ENCODE assay signal across 11 mouse cellular contexts in genomic region chr14:61310963-61311362, GRCm38 (mm10). TPM values are rescaled to one million over a fixed set of nuclear protein-coding genes. Genes with fewer than 3 reads are reported as not detected.
DNase-seq lines count a peak whose midpoint lies in the region; ATAC-seq and TF ChIP-seq lines count a peak whose summit lies in the region.
"Had no signal": no experiment of that assay in that cellular context is flagged by ENCODE, and none has a peak within 500 bp of the region (broad histone marks: within the 10 kb centered on the region; RNA-seq: fewer than 3 reads in every experiment).

No protein-coding gene starts in this region.

- no peak overlapping the region for H3K4me3 ChIP-seq in lung, postnatal 0 days (ENCODE audit: low read depth, low read length)
- no peak overlapping the region for H3K4me3 ChIP-seq in heart, embryonic 15.5 days
- no peak overlapping the region for H3K4me3 ChIP-seq in neural tube, embryonic 15.5 days (replicated peaks)

- WGBS in lung, postnatal 0 days: 47% methylated on average over 12 of the region's 12 CpGs
- 44% methylated on average over 12 of the region's 12 CpGs for WGBS in heart, embryonic 15.5 days
- 71% methylated on average over 12 of the region's 12 CpGs for WGBS in neural tube, embryonic 15.5 days

- H3K9ac ChIP-seq in lung, postnatal 0 days (replicated peaks; ENCODE audit: low read depth): no peak overlapping the region
- H3K9ac ChIP-seq in heart, embryonic 15.5 days: no peak overlapping the region
- no peak overlapping the region for H3K9ac ChIP-seq in neural tube, embryonic 15.5 days (replicated peaks)
- H3K9ac ChIP-seq: hindbrain, embryonic 14.5 days had no signal

- no peaks in the 10 kb centered on the region for H3K27me3 ChIP-seq in lung, postnatal 0 days (replicated peaks; ENCODE audit: insufficient read depth, low read length)
- no peaks in the 10 kb centered on the region for H3K27me3 ChIP-seq in heart, embryonic 15.5 days
- H3K27me3 ChIP-seq in neural tube, embryonic 15.5 days (replicated peaks): no peaks in the 10 kb centered on the region

- ATAC-seq in lung, postnatal 0 days: no peak
- 0 out of 2 replicates have a peak, but pooled peaks have one; percentile 50 for ATAC-seq in heart, embryonic 15.5 days (replicated peaks; ENCODE audit: insufficient number of reproducible peaks, insufficient read depth, low FRiP score, low read depth)
- ATAC-seq in neural tube, embryonic 15.5 days (ENCODE audit: low FRiP score): no peak

- TF ChIP-seq CTCF in lung, postnatal 0 days (IDR thresholded peaks at IDR 0.05): no peak

- H3K4me1 ChIP-seq in lung, postnatal 0 days (ENCODE audit: insufficient read depth, low read depth, low read length): no peaks in the 10 kb centered on the region
- H3K4me1 ChIP-seq in heart, embryonic 15.5 days (replicated peaks): peaks cover 19% of the 10 kb centered on the region
- H3K4me1 ChIP-seq in neural tube, embryonic 15.5 days: peaks cover 7% of the 10 kb centered on the region; the same call in 1 of the 2 replicates

- no peaks in the 10 kb centered on the region for H3K36me3 ChIP-seq in lung, postnatal 0 days (ENCODE audit: insufficient read depth, low read length)
- no peaks in the 10 kb centered on the region for H3K36me3 ChIP-seq in heart, embryonic 15.5 days
- no peaks in the 10 kb centered on the region for H3K36me3 ChIP-seq in neural tube, embryonic 15.5 days

- H3K9me3 ChIP-seq in lung, postnatal 0 days (ENCODE audit: low read length): no peaks in the 10 kb centered on the region
- no peaks in the 10 kb centered on the region for H3K9me3 ChIP-seq in heart, embryonic 15.5 days (replicated peaks)
- H3K9me3 ChIP-seq in neural tube, embryonic 15.5 days (replicated peaks): no peaks in the 10 kb centered on the region

- TF ChIP-seq EP300 in lung, postnatal 0 days (IDR thresholded peaks at IDR 0.05): no peak

- peak; percentile 89 for DNase-seq in heart, adult 11 months
- DNase-seq in heart, adult 8-10 months (ENCODE audit: low spot score): no peak
- DNase-seq in lung, postnatal 0 days (ENCODE audit: low spot score): peak; percentile 22
- no peak for DNase-seq in lung, postnatal 25 days (ENCODE audit: low spot score)
- DNase-seq in lung, postnatal 14 days: peak; percentile 11
- DNase-seq in layer of hippocampus, adult 9-10 months (ENCODE audit: low spot score): no peak

- peak overlapping the region; percentile 28; the same call in 1 of the 2 replicates for H3K4me2 ChIP-seq in lung, postnatal 0 days (replicated peaks; ENCODE audit: low read depth, low read length)
- peak overlapping the region; percentile 17 for H3K4me2 ChIP-seq in heart, embryonic 15.5 days
- no peak overlapping the region for H3K4me2 ChIP-seq in neural tube, embryonic 15.5 days
- H3K4me2 ChIP-seq: hindbrain, embryonic 14.5 days had no signal

- H3K27ac ChIP-seq in lung, postnatal 0 days (ENCODE audit: low read length): no peak overlapping the region
- H3K27ac ChIP-seq in heart, embryonic 15.5 days: peak overlapping the region; percentile 4; the same call in 1 of the 2 replicates
- H3K27ac ChIP-seq in neural tube, embryonic 15.5 days (replicated peaks): no peak overlapping the region
- H3K27ac ChIP-seq: hindbrain, embryonic 14.5 days had no signal

RNA-seq across cellular contexts. Expression of gene Arl11, which starts 1.4 kb away (rescaled TPM):
- total RNA-seq in heart, adult 8-10 months (2022): under 1 TPM; 0.47 to 0.86 (median 0.79) TPM
- polyA plus RNA-seq in lung, postnatal 0 days (2015; fragmentation: Nextera tagmentation; extraction: Ambion mirVana): 4.6 and 5.0 TPM in 2 replicates
- 0.53 and 1.3 TPM in 2 replicates for polyA plus RNA-seq in heart, embryonic 15.5 days (2015; fragmentation: Nextera tagmentation; extraction: Ambion mirVana)
- 0.77 and 1.3 TPM in 2 replicates for polyA plus RNA-seq in neural tube, embryonic 15.5 days (2015; fragmentation: Nextera tagmentation; extraction: Ambion mirVana)

RNA-seq across cellular contexts. Expression of gene Ebpl, which starts 49.3 kb away (rescaled TPM):
- total RNA-seq in heart, adult 8-10 months (2022): 1 to 10 TPM; 1.3 to 1.6 (median 1.4) TPM
- polyA plus RNA-seq in lung, postnatal 0 days (2015; fragmentation: Nextera tagmentation; extraction: Ambion mirVana): 2.9 and 3.6 TPM in 2 replicates
- 4.1 and 4.7 TPM in 2 replicates for polyA plus RNA-seq in heart, embryonic 15.5 days (2015; fragmentation: Nextera tagmentation; extraction: Ambion mirVana)
- 12.0 and 12.8 TPM in 2 replicates for polyA plus RNA-seq in neural tube, embryonic 15.5 days (2015; fragmentation: Nextera tagmentation; extraction: Ambion mirVana)

RNA-seq across cellular contexts. Expression of gene Sgcg, which starts 52.7 kb away (rescaled TPM):
- total RNA-seq in heart, adult 8-10 months (2022): 100 to 1,000 TPM; 202 to 221 (median 214) TPM
- 4.2 and 6.1 TPM in 2 replicates for polyA plus RNA-seq in lung, postnatal 0 days (2015; fragmentation: Nextera tagmentation; extraction: Ambion mirVana)
- 51.0 and 59.1 TPM in 2 replicates for polyA plus RNA-seq in heart, embryonic 15.5 days (2015; fragmentation: Nextera tagmentation; extraction: Ambion mirVana)
- 1.0 and 1.1 TPM in 2 replicates for polyA plus RNA-seq in neural tube, embryonic 15.5 days (2015; fragmentation: Nextera tagmentation; extraction: Ambion mirVana)
- total RNA-seq: left cerebral cortex, postnatal 14 days; neutrophil, adult 5-6 weeks had no signal

Comparison
In these comparisons a context has a peak if more than half of its experiments do, and no peak if none do; other contexts are left out.
1. DNase-seq: peak in heart, adult 11 months (single experiment), lung, postnatal 0 days (single experiment) and lung, postnatal 14 days (single experiment); none in heart, adult 8-10 months (single experiment), lung, postnatal 25 days (single experiment) and layer of hippocampus, adult 9-10 months (single experiment).